Mouse (Mus musculus): ENCODE results near the gene Nbl1. TPM values are rescaled to one million over a fixed set of nuclear protein-coding genes. Genes with fewer than 3 reads are reported as not detected.

The Nbl1 gene
- polyA plus RNA-seq, 1 experiment from 2014 or later: 27.5 TPM

GRCm38 (mm10) chr4:139053391-139053790 is 39.4 kb downstream of the Nbl1 start:
- no peak overlapping the region for H3K27ac ChIP-seq (replicated peaks; ENCODE audit: low read depth, low read length)
- no peaks in the 10 kb centered on the region for H3K36me3 ChIP-seq (ENCODE audit: control insufficient read depth, insufficient read depth, low read length)
- no peak overlapping the region for H3K4me2 ChIP-seq (ENCODE audit: low read length)
- DNase-seq (no peak), ATAC-seq (ENCODE audit: low FRiP score, low TSS enrichment) (no peak)
- H3K27me3 ChIP-seq (ENCODE audit: control insufficient read depth, insufficient read depth, low read length): no peaks in the 10 kb centered on the region
- H3K9ac ChIP-seq (replicated peaks; ENCODE audit: low read length): no peak overlapping the region
- WGBS: 55% methylated on average over 5 of the region's 5 CpGs
- H3K4me1 ChIP-seq (ENCODE audit: control insufficient read depth, insufficient read depth, low read length): peaks cover 4% of the 10 kb centered on the region; the same call in 1 of the 2 replicates
- no peaks in the 10 kb centered on the region for H3K9me3 ChIP-seq (ENCODE audit: control insufficient read depth, low read length)
- no peak overlapping the region for H3K4me3 ChIP-seq (replicated peaks; ENCODE audit: low read depth, low read length)

- Histone ChIP-seq H3K36me3 (ENCODE audit: control insufficient read depth, insufficient read depth, low read length) (no peaks in the 10 kb centered on the region), H3K4me3 (replicated peaks; ENCODE audit: low read depth, low read length) (no peak overlapping the region), H3K4me2 (ENCODE audit: low read length) (no peak overlapping the region), H3K27ac (replicated peaks; ENCODE audit: low read depth, low read length) (no peak overlapping the region), H3K9ac (replicated peaks; ENCODE audit: low read length) (no peak overlapping the region), H3K9me3 (ENCODE audit: control insufficient read depth, low read length) (no peaks in the 10 kb centered on the region), H3K4me1 (ENCODE audit: control insufficient read depth, insufficient read depth, low read length) (peaks cover 4% of the 10 kb centered on the region; the same call in 1 of the 2 replicates), H3K27me3 (ENCODE audit: control insufficient read depth, insufficient read depth, low read length) (no peaks in the 10 kb centered on the region)
- ATAC-seq (ENCODE audit: low FRiP score, low TSS enrichment) (no peak), DNase-seq (no peak)
- WGBS: 79% methylated on average over 7 of the region's 7 CpGs
Observed at GRCm38 (mm10) chr4:139052796-139053195, 40.0 kb downstream of the Nbl1 start.

GRCm38 (mm10) chr4:139048518-139048917 is 44.3 kb downstream of the Nbl1 start:
- ATAC-seq (ENCODE audit: low FRiP score, low TSS enrichment) (no peak), DNase-seq (no peak)
- no peak overlapping the region for H3K4me3 ChIP-seq (replicated peaks; ENCODE audit: low read depth, low read length)
- no peak overlapping the region for H3K4me2 ChIP-seq (ENCODE audit: low read length)
- 71% methylated on average over 6 of the region's 6 CpGs for WGBS
- no peaks in the 10 kb centered on the region for H3K27me3 ChIP-seq (ENCODE audit: control insufficient read depth, insufficient read depth, low read length)
- no peaks in the 10 kb centered on the region for H3K36me3 ChIP-seq (ENCODE audit: control insufficient read depth, insufficient read depth, low read length)
- 0 out of 2 replicates have a peak, but pooled peaks cover 4% of the 10 kb centered on the region for H3K4me1 ChIP-seq (ENCODE audit: control insufficient read depth, insufficient read depth, low read length)
- no peak overlapping the region for H3K27ac ChIP-seq (replicated peaks; ENCODE audit: low read depth, low read length)
- H3K9ac ChIP-seq (replicated peaks; ENCODE audit: low read length): no peak overlapping the region
- no peaks in the 10 kb centered on the region for H3K9me3 ChIP-seq (ENCODE audit: control insufficient read depth, low read length)

GRCm38 (mm10) chr4:139046354-139046753 is 46.4 kb downstream of the Nbl1 start:
- Histone ChIP-seq H3K4me1 (ENCODE audit: control insufficient read depth, insufficient read depth, low read length) (0 out of 2 replicates have a peak, but pooled peaks cover 4% of the 10 kb centered on the region), H3K36me3 (ENCODE audit: control insufficient read depth, insufficient read depth, low read length) (no peaks in the 10 kb centered on the region), H3K27ac (replicated peaks; ENCODE audit: low read depth, low read length) (no peak overlapping the region), H3K9me3 (ENCODE audit: control insufficient read depth, low read length) (no peaks in the 10 kb centered on the region), H3K27me3 (ENCODE audit: control insufficient read depth, insufficient read depth, low read length) (no peaks in the 10 kb centered on the region), H3K4me2 (ENCODE audit: low read length) (no peak overlapping the region), H3K4me3 (replicated peaks; ENCODE audit: low read depth, low read length) (no peak overlapping the region), H3K9ac (replicated peaks; ENCODE audit: low read length) (no peak overlapping the region)
- WGBS: 63% methylated on average over 5 of the region's 5 CpGs
- DNase-seq (peak; percentile 39), ATAC-seq (ENCODE audit: low FRiP score, low TSS enrichment) (no peak)

GRCm38 (mm10) chr4:139044566-139044965 is 48.2 kb downstream of the Nbl1 start:
- ATAC-seq (ENCODE audit: low FRiP score, low TSS enrichment): no peak
- no peak for DNase-seq
- no peaks in the 10 kb centered on the region for H3K9me3 ChIP-seq (ENCODE audit: control insufficient read depth, low read length)
- H3K27ac ChIP-seq (replicated peaks; ENCODE audit: low read depth, low read length): no peak overlapping the region
- no peaks in the 10 kb centered on the region for H3K27me3 ChIP-seq (ENCODE audit: control insufficient read depth, insufficient read depth, low read length)
- no peaks in the 10 kb centered on the region for H3K36me3 ChIP-seq (ENCODE audit: control insufficient read depth, insufficient read depth, low read length)
- no peak overlapping the region for H3K9ac ChIP-seq (replicated peaks; ENCODE audit: low read length)
- 96% methylated on average over 5 of the region's 5 CpGs for WGBS
- H3K4me2 ChIP-seq (ENCODE audit: low read length): no peak overlapping the region
- H3K4me1 ChIP-seq (ENCODE audit: control insufficient read depth, insufficient read depth, low read length): peaks cover 13% of the 10 kb centered on the region
- H3K4me3 ChIP-seq (replicated peaks; ENCODE audit: low read depth, low read length): no peak overlapping the region

GRCm38 (mm10) chr4:139043600-139043999 is 49.2 kb downstream of the Nbl1 start:
- Histone ChIP-seq H3K9me3 (ENCODE audit: control insufficient read depth, low read length) (no peaks in the 10 kb centered on the region), H3K4me1 (ENCODE audit: control insufficient read depth, insufficient read depth, low read length) (peaks cover 20% of the 10 kb centered on the region), H3K27me3 (ENCODE audit: control insufficient read depth, insufficient read depth, low read length) (no peaks in the 10 kb centered on the region), H3K4me3 (replicated peaks; ENCODE audit: low read depth, low read length) (no peak overlapping the region), H3K9ac (replicated peaks; ENCODE audit: low read length) (no peak overlapping the region), H3K27ac (replicated peaks; ENCODE audit: low read depth, low read length) (no peak overlapping the region), H3K36me3 (ENCODE audit: control insufficient read depth, insufficient read depth, low read length) (no peaks in the 10 kb centered on the region), H3K4me2 (ENCODE audit: low read length) (no peak overlapping the region)
- DNase-seq (no peak), ATAC-seq (ENCODE audit: low FRiP score, low TSS enrichment) (no peak)
- WGBS: 90% methylated on average over 2 of the region's 2 CpGs

GRCm38 (mm10) chr4:139042611-139043010 is 50.2 kb downstream of the Nbl1 start:
- Histone ChIP-seq H3K9me3 (ENCODE audit: control insufficient read depth, low read length) (no peaks in the 10 kb centered on the region), H3K27ac (replicated peaks; ENCODE audit: low read depth, low read length) (no peak overlapping the region), H3K27me3 (ENCODE audit: control insufficient read depth, insufficient read depth, low read length) (no peaks in the 10 kb centered on the region), H3K36me3 (ENCODE audit: control insufficient read depth, insufficient read depth, low read length) (no peaks in the 10 kb centered on the region), H3K9ac (replicated peaks; ENCODE audit: low read length) (no peak overlapping the region), H3K4me1 (ENCODE audit: control insufficient read depth, insufficient read depth, low read length) (peaks cover 28% of the 10 kb centered on the region), H3K4me2 (ENCODE audit: low read length) (no peak overlapping the region), H3K4me3 (replicated peaks; ENCODE audit: low read depth, low read length) (no peak overlapping the region)
- DNase-seq (no peak), ATAC-seq (ENCODE audit: low FRiP score, low TSS enrichment) (no peak)
- 80% methylated on average over 5 of the region's 5 CpGs for WGBS

- H3K4me2 ChIP-seq (ENCODE audit: low read length): peak overlapping the region; percentile 33
- peaks cover 24% of the 10 kb centered on the region for H3K4me1 ChIP-seq (ENCODE audit: control insufficient read depth, insufficient read depth, low read length)
- ATAC-seq (ENCODE audit: low FRiP score, low TSS enrichment) (peak; percentile 53; the same call in 1 of the 2 replicates), DNase-seq (peak; percentile 75)
- 6% methylated on average over 10 of the region's 10 CpGs for WGBS
- H3K9me3 ChIP-seq (ENCODE audit: control insufficient read depth, low read length): no peaks in the 10 kb centered on the region
- no peaks in the 10 kb centered on the region for H3K27me3 ChIP-seq (ENCODE audit: control insufficient read depth, insufficient read depth, low read length)
- H3K27ac ChIP-seq (replicated peaks; ENCODE audit: low read depth, low read length): peak overlapping the region; percentile 63
- no peaks in the 10 kb centered on the region for H3K36me3 ChIP-seq (ENCODE audit: control insufficient read depth, insufficient read depth, low read length)
- H3K9ac ChIP-seq (replicated peaks; ENCODE audit: low read length): no peak overlapping the region
- no peak overlapping the region for H3K4me3 ChIP-seq (replicated peaks; ENCODE audit: low read depth, low read length)
Observed at GRCm38 (mm10) chr4:139040084-139040839, 52.5 kb downstream of the Nbl1 start.

Measured in midbrain, embryonic 14.5 days (tissue).